Mouse (Mus musculus): Measurements from ENCODE around the gene Cstf2t. TPM values are rescaled to one million over a fixed set of nuclear protein-coding genes. Genes with fewer than 3 reads are reported as not detected.
A peak's percentile ranks its signal among the peaks of the same experiment; 100 is the strongest.

The Cstf2t gene
- polyA plus RNA-seq, 1 experiment: 3.8 TPM

GRCm38 (mm10) chr19:31078241-31078640 is 4.4 kb upstream of the Cstf2t start:
- Histone ChIP-seq H3K4me3 (replicated peaks) (no peak overlapping the region), H3K27me3 (replicated peaks) (no peaks in the 10 kb centered on the region), H3K9me3 (no peaks in the 10 kb centered on the region), H3K36me3 (replicated peaks; ENCODE audit: low read length) (no peaks in the 10 kb centered on the region), H3K4me1 (peaks cover 7% of the 10 kb centered on the region)
- TF ChIP-seq FLI1 (IDR thresholded peaks at IDR 0.05; ENCODE audit: low read length) (no peak), GATA1 (IDR thresholded peaks at IDR 0.05; ENCODE audit: borderline replicate concordance, low read length) (no peak)

- H3K4me1 ChIP-seq: peaks cover 21% of the 10 kb centered on the region
- H3K36me3 ChIP-seq (replicated peaks; ENCODE audit: low read length): peaks cover 25% of the 10 kb centered on the region
- no peaks in the 10 kb centered on the region for H3K27me3 ChIP-seq (replicated peaks)
- H3K4me3 ChIP-seq (replicated peaks): peak overlapping the region; percentile 98
- no peaks in the 10 kb centered on the region for H3K9me3 ChIP-seq
- TF ChIP-seq FLI1 (IDR thresholded peaks at IDR 0.05; ENCODE audit: low read length) (no peak), GATA1 (IDR thresholded peaks at IDR 0.05; ENCODE audit: borderline replicate concordance, low read length) (no peak)
Observed at GRCm38 (mm10) chr19:31082226-31082625, 411 bp upstream of the Cstf2t start.

GRCm38 (mm10) chr19:31083761-31084160 is 1.1 kb downstream of the Cstf2t start:
- no peaks in the 10 kb centered on the region for H3K9me3 ChIP-seq
- peaks cover 28% of the 10 kb centered on the region for H3K36me3 ChIP-seq (replicated peaks; ENCODE audit: low read length)
- H3K4me1 ChIP-seq: peaks cover 21% of the 10 kb centered on the region
- H3K4me3 ChIP-seq (replicated peaks): peak overlapping the region; percentile 98
- TF ChIP-seq GATA1 (IDR thresholded peaks at IDR 0.05; ENCODE audit: borderline replicate concordance, low read length): no peak
- TF ChIP-seq FLI1 (IDR thresholded peaks at IDR 0.05; ENCODE audit: low read length): no peak
- H3K27me3 ChIP-seq (replicated peaks): no peaks in the 10 kb centered on the region

- no peaks in the 10 kb centered on the region for H3K36me3 ChIP-seq (replicated peaks; ENCODE audit: low read length)
- H3K4me3 ChIP-seq (replicated peaks): no peak overlapping the region
- TF ChIP-seq FLI1 (IDR thresholded peaks at IDR 0.05; ENCODE audit: low read length) (no peak), GATA1 (IDR thresholded peaks at IDR 0.05; ENCODE audit: borderline replicate concordance, low read length) (no peak)
Observed at GRCm38 (mm10) chr19:31097857-31098256, 15.2 kb downstream of the Cstf2t start.

GRCm38 (mm10) chr19:31099369-31099768 is 16.7 kb downstream of the Cstf2t start:
- Histone ChIP-seq H3K4me1 (peaks cover 37% of the 10 kb centered on the region), H3K27me3 (replicated peaks) (no peaks in the 10 kb centered on the region)

More at GRCm38 (mm10) chr19:31097857-31098256, 15.2 kb downstream of the Cstf2t start:
- Histone ChIP-seq H3K9me3 (no peaks in the 10 kb centered on the region), H3K4me1 (peaks cover 32% of the 10 kb centered on the region), H3K27me3 (replicated peaks) (no peaks in the 10 kb centered on the region)

GRCm38 (mm10) chr19:31104764-31105163 is 22.1 kb downstream of the Cstf2t start:
- no peaks in the 10 kb centered on the region for H3K9me3 ChIP-seq
- TF ChIP-seq GATA1 (IDR thresholded peaks at IDR 0.05; ENCODE audit: borderline replicate concordance, low read length) (no peak), FLI1 (IDR thresholded peaks at IDR 0.05; ENCODE audit: low read length) (no peak)
- H3K36me3 ChIP-seq (replicated peaks; ENCODE audit: low read length): no peaks in the 10 kb centered on the region
- no peaks in the 10 kb centered on the region for H3K27me3 ChIP-seq (replicated peaks)
- H3K4me3 ChIP-seq (replicated peaks): no peak overlapping the region
- H3K4me1 ChIP-seq: peaks cover 22% of the 10 kb centered on the region

More at GRCm38 (mm10) chr19:31099369-31099768, 16.7 kb downstream of the Cstf2t start:
- TF ChIP-seq FLI1 (IDR thresholded peaks at IDR 0.05; ENCODE audit: low read length) (no peak), GATA1 (IDR thresholded peaks at IDR 0.05; ENCODE audit: borderline replicate concordance, low read length) (no peak)
- Histone ChIP-seq H3K4me3 (replicated peaks) (no peak overlapping the region), H3K9me3 (no peaks in the 10 kb centered on the region), H3K36me3 (replicated peaks; ENCODE audit: low read length) (no peaks in the 10 kb centered on the region)

GRCm38 (mm10) chr19:31106036-31106435 is 23.4 kb downstream of the Cstf2t start:
- no peak for TF ChIP-seq GATA1 (IDR thresholded peaks at IDR 0.05; ENCODE audit: borderline replicate concordance, low read length)
- no peak for TF ChIP-seq FLI1 (IDR thresholded peaks at IDR 0.05; ENCODE audit: low read length)
- H3K4me1 ChIP-seq: peaks cover 22% of the 10 kb centered on the region
- H3K4me3 ChIP-seq (replicated peaks): no peak overlapping the region
- no peaks in the 10 kb centered on the region for H3K27me3 ChIP-seq (replicated peaks)
- no peaks in the 10 kb centered on the region for H3K9me3 ChIP-seq
- H3K36me3 ChIP-seq (replicated peaks; ENCODE audit: low read length): no peaks in the 10 kb centered on the region

- Histone ChIP-seq H3K4me3 (replicated peaks) (no peak overlapping the region), H3K27me3 (replicated peaks) (no peaks in the 10 kb centered on the region), H3K9me3 (no peaks in the 10 kb centered on the region), H3K36me3 (replicated peaks; ENCODE audit: low read length) (no peaks in the 10 kb centered on the region), H3K4me1 (peaks cover 22% of the 10 kb centered on the region)
- TF ChIP-seq FLI1 (IDR thresholded peaks at IDR 0.05; ENCODE audit: low read length) (no peak), GATA1 (IDR thresholded peaks at IDR 0.05; ENCODE audit: borderline replicate concordance, low read length) (no peak)
Observed at GRCm38 (mm10) chr19:31106835-31107554, 24.4 kb downstream of the Cstf2t start.

GRCm38 (mm10) chr19:31114690-31115089 is 32.1 kb downstream of the Cstf2t start:
- Histone ChIP-seq H3K27me3 (replicated peaks) (no peaks in the 10 kb centered on the region), H3K9me3 (no peaks in the 10 kb centered on the region), H3K36me3 (replicated peaks; ENCODE audit: low read length) (no peaks in the 10 kb centered on the region), H3K4me3 (replicated peaks) (no peak overlapping the region), H3K4me1 (no peaks in the 10 kb centered on the region)
- TF ChIP-seq GATA1 (IDR thresholded peaks at IDR 0.05; ENCODE audit: borderline replicate concordance, low read length): no peak
- no peak for TF ChIP-seq FLI1 (IDR thresholded peaks at IDR 0.05; ENCODE audit: low read length)

- TF ChIP-seq FLI1 (IDR thresholded peaks at IDR 0.05; ENCODE audit: low read length) (no peak), GATA1 (IDR thresholded peaks at IDR 0.05; ENCODE audit: borderline replicate concordance, low read length) (no peak)
- Histone ChIP-seq H3K9me3 (no peaks in the 10 kb centered on the region), H3K4me3 (replicated peaks) (no peak overlapping the region), H3K36me3 (replicated peaks; ENCODE audit: low read length) (no peaks in the 10 kb centered on the region), H3K4me1 (no peaks in the 10 kb centered on the region), H3K27me3 (replicated peaks) (no peaks in the 10 kb centered on the region)
Observed at GRCm38 (mm10) chr19:31124628-31125027, 42.0 kb downstream of the Cstf2t start.

Data from megakaryocyte, embryonic 14.5 days (primary cell).